In genomic region chr4:97773110-97773593, GRCm38 (mm10) we compare ENCODE assay signal across 8 mouse cellular contexts. TPM values are rescaled to one million over a fixed set of nuclear protein-coding genes. Genes with fewer than 3 reads are reported as not detected.
A peak's percentile ranks its signal among the peaks of the same experiment; 100 is the strongest.
DNase-seq lines count a peak whose midpoint lies in the region; ATAC-seq lines count a peak whose summit lies in the region.

No protein-coding gene starts in this region.

- H3K4me2 ChIP-seq in intestine, embryonic 15.5 days (replicated peaks), result peak overlapping the region; percentile 64

- WGBS in intestine, embryonic 15.5 days, result under 1% methylated on average over 14 of the region's 14 CpGs

- no peaks in the 10 kb centered on the region for H3K27me3 ChIP-seq in intestine, embryonic 15.5 days (replicated peaks)

- no peaks in the 10 kb centered on the region for H3K9me3 ChIP-seq in intestine, embryonic 15.5 days

- DNase-seq in adrenal gland, postnatal 14 days, result peak; percentile 94
- peak; percentile 91 for DNase-seq in embryo, embryonic 9.5 days (ENCODE audit: extremely low spot score)
- DNase-seq in gastrocnemius, postnatal 4 days (ENCODE audit: low spot score in 2 of 2), result peak; percentile 68 to 87
- DNase-seq in left cerebral cortex, postnatal 25 days (ENCODE audit: low spot score in 2 of 2), result peak; percentile 94 to 98
- DNase-seq in mesoderm, embryonic 11.5 days (ENCODE audit: low read depth, low spot score), result peak; percentile 99
- DNase-seq in right cerebral cortex, postnatal 25 days, result peak; percentile 83
- DNase-seq in yolk sac, embryonic 10.5 days (ENCODE audit: low spot score), result peak; percentile 97

- no peaks in the 10 kb centered on the region for H3K36me3 ChIP-seq in intestine, embryonic 15.5 days

- H3K4me3 ChIP-seq in intestine, embryonic 15.5 days (replicated peaks), result peak overlapping the region; percentile 38

- peaks cover 5% of the 10 kb centered on the region for H3K4me1 ChIP-seq in intestine, embryonic 15.5 days (replicated peaks)

- H3K27ac ChIP-seq in intestine, embryonic 15.5 days, result peak overlapping the region; percentile 95

- H3K9ac ChIP-seq in intestine, embryonic 15.5 days, result no peak overlapping the region

- intact Hi-C loops in left cerebral cortex, postnatal 25 days (cut with DNase I), result loop anchor here (2.0 to 5.0 kb wide), 3 partner anchors 14 to 549 kb away; no protein-coding TSS in a partner anchor

- ATAC-seq in intestine, embryonic 15.5 days, result peak; percentile 76

RNA-seq across cellular contexts. Expression of gene Nfia, which starts 0.6 kb away (rescaled TPM):
- total RNA-seq in adrenal gland, postnatal 14 days (2021), result 201 and 226 TPM in 2 replicates
- 100 to 1,000 TPM; 166 to 173 TPM for total RNA-seq in gastrocnemius, postnatal 4 days (2021)
- polyA plus RNA-seq in intestine, embryonic 15.5 days (2015; fragmentation: Nextera tagmentation; extraction: Ambion mirVana), result 30.2 and 37.3 TPM in 2 replicates
- total RNA-seq in left cerebral cortex, postnatal 25 days (2021), result 10 to 100 TPM; 63.0 to 73.6 TPM

RNA-seq across cellular contexts. Expression of gene E130114P18Rik, which starts 4.7 kb away (rescaled TPM):
- total RNA-seq in adrenal gland, postnatal 14 days (2021), result not detected in 2 replicates
- total RNA-seq in gastrocnemius, postnatal 4 days (2021), result 1 to 10 TPM; 3.6 to 4.4 TPM
- polyA plus RNA-seq in intestine, embryonic 15.5 days (2015; fragmentation: Nextera tagmentation; extraction: Ambion mirVana), result 2.5 and 3.9 TPM in 2 replicates
- 1 to 10 TPM; 6.0 to 6.5 TPM for total RNA-seq in left cerebral cortex, postnatal 25 days (2021)

Comparison
In these comparisons a context has a peak if more than half of its experiments do, and no peak if none do; other contexts are left out.
1. Peak in every context shown above with its lines: DNase-seq, ATAC-seq, H3K4me3 ChIP-seq and H3K27ac ChIP-seq.